Mouse (Mus musculus): ENCODE measurements around the gene Scp2d1.
"Not testable (repeated sequence)": the region's sequence is repeated elsewhere in the genome, so short reads cannot be mapped to it uniquely, and the experiment has no call there.

The Scp2d1 gene

GRCm38 (mm10) chr2:144823356-144823755 lies at the start of gene Scp2d1:
Gene Scp2d1 (plus strand): TSS chr2:144823656.
- DNase-seq: not testable (repeated sequence)

- no peak for DNase-seq
These were observed 48.8 kb upstream of the Scp2d1 start for GRCm38 (mm10) chr2:144774636-144775160.

- no peak for DNase-seq
These were observed 47.8 kb upstream of the Scp2d1 start for GRCm38 (mm10) chr2:144775626-144776025.

GRCm38 (mm10) chr2:144779263-144779662 lies 44.2 kb upstream of the Scp2d1 start:
- no peak for DNase-seq

GRCm38 (mm10) chr2:144780731-144781130 lies 42.7 kb upstream of the Scp2d1 start:
- DNase-seq: no peak

GRCm38 (mm10) chr2:144781871-144782270 lies 41.6 kb upstream of the Scp2d1 start:
- no peak for DNase-seq

- DNase-seq: no peak
These were observed 41.0 kb upstream of the Scp2d1 start for GRCm38 (mm10) chr2:144782481-144782880.

GRCm38 (mm10) chr2:144783190-144783589 lies 40.3 kb upstream of the Scp2d1 start:
- DNase-seq: no peak

- no peak for DNase-seq
These were observed 39.6 kb upstream of the Scp2d1 start for GRCm38 (mm10) chr2:144783831-144784230.

GRCm38 (mm10) chr2:144791671-144792294 lies 31.7 kb upstream of the Scp2d1 start:
- no peak for DNase-seq

- DNase-seq: no peak
These were observed 25.9 kb upstream of the Scp2d1 start for GRCm38 (mm10) chr2:144797515-144797914.

GRCm38 (mm10) chr2:144807766-144808754 lies 15.4 kb upstream of the Scp2d1 start:
- no peak for DNase-seq

- DNase-seq: no peak
These were observed 5.1 kb downstream of the Scp2d1 start for GRCm38 (mm10) chr2:144828457-144828985.

GRCm38 (mm10) chr2:144836667-144837311 lies 13.3 kb downstream of the Scp2d1 start:
- DNase-seq: no peak

- DNase-seq: no peak
These were observed 13.8 kb downstream of the Scp2d1 start for GRCm38 (mm10) chr2:144837312-144837679.

- no peak for DNase-seq
These were observed 45.4 kb downstream of the Scp2d1 start for GRCm38 (mm10) chr2:144868827-144869226.
